Mouse (Mus musculus) kidney, adult 2 months (tissue): ENCODE results near the gene Bptf. TPM values are rescaled to one million over a fixed set of nuclear protein-coding genes. Genes with fewer than 3 reads are reported as not detected.
A peak's percentile ranks its signal among the peaks of the same experiment; 100 is the strongest.

Experiments used
- DNase-seq: peaks from one replicate; pipeline ENCODE4 v3.0.0; 2021
- H3K27ac ChIP-seq: fragments of 200-500 bp; 2 replicates; pipeline ENCODE4 v1.5.1; 2012; ENCODE audit warnings: low read depth, low read length, control low read depth, inconsistent platforms; ENCODE audit not compliant: insufficient read depth
- H3K27me3 ChIP-seq: fragments of 200-500 bp; replicated peaks from 2 replicates; pipeline ENCODE4 v1.6.1; 2012; ENCODE audit warnings: mild to moderate bottlenecking, moderate library complexity, low read length, inconsistent platforms; ENCODE audit not compliant: control insufficient read depth, insufficient read depth
- H3K36me3 ChIP-seq: fragments of 200-500 bp; 2 replicates; pipeline ENCODE4 v1.6.1; 2012; ENCODE audit warnings: mild to moderate bottlenecking, moderate library complexity, low read length, inconsistent platforms; ENCODE audit not compliant: control insufficient read depth, insufficient read depth
- H3K4me1 ChIP-seq: fragments of 200-500 bp; 2 replicates; pipeline ENCODE4 v1.6.1; 2011; ENCODE audit warnings: low read length; ENCODE audit not compliant: control insufficient read depth, insufficient read depth
- H3K4me3 ChIP-seq: fragments of 200-500 bp; 2 replicates; pipeline ENCODE4 v1.5.1; 2011; ENCODE audit warnings: mild to moderate bottlenecking, low read depth, low read length, control low read depth; ENCODE audit not compliant: insufficient read depth
- CTCF ChIP-seq: fragments of 200-500 bp; conservative IDR thresholded peaks from 2 replicates; pipeline ENCODE4 v1.5.1; 2011; ENCODE audit warnings: low read depth, mild to moderate bottlenecking, control low read depth, low read length, moderate library complexity, mixed read lengths; ENCODE audit not compliant: insufficient read depth, insufficient read length
- POLR2A ChIP-seq: fragments of 200-500 bp; IDR thresholded peaks from one replicate; pipeline ENCODE4 v1.6.1; 2011; ENCODE audit warnings: low read depth, low read length, control low read depth
- WGBS: fragments of 180-500 bp; shearing (Covaris S2); methylation state at CpG from one replicate; pipeline ENCODE4 v1.1.7; 2018; 5-methylcytosine and 5-hydroxymethylcytosine counted together
- polyA plus RNA-seq: library from polyadenylated mRNA; depleted of rRNA; stranded (reverse); fragments of >200 nt; gene quantifications from 2 replicates; pipeline ENCODE4 v1.2.3, GENCODE M21; 2012

The Bptf gene
- polyA plus RNA-seq, 1 experiment = 16.7 TPM

DNA sequence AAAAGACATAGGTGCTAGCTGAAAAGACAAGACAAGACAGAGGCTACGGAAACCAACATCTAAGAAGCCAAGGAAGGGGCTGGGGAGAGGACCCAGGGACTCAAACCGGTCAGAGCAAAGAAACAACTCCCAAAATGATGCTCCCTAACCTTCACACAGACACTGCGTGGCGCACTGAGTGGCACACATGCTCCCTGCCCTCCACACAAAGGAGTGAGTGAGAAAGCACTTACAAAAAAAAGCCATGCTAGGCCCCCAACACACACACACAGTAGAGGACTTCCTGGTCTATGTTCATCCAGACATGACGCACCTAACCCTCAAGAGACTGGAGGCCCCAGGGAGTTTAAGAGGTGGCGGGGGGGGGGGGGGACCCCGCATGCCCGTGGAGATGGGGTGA lies 25.5 kb downstream of the Bptf start:
- 72% methylated on average over 8 of the region's 8 CpGs for WGBS
- Histone ChIP-seq H3K27me3 (no peaks in the 10 kb centered on the region), H3K27ac (no peak overlapping the region), H3K36me3 (no peaks in the 10 kb centered on the region), H3K4me3 (no peak overlapping the region), H3K4me1 (peaks cover 15% of the 10 kb centered on the region)
- TF ChIP-seq POLR2A = no peak
- no peak for TF ChIP-seq CTCF
- DNase-seq = no peak

DNA sequence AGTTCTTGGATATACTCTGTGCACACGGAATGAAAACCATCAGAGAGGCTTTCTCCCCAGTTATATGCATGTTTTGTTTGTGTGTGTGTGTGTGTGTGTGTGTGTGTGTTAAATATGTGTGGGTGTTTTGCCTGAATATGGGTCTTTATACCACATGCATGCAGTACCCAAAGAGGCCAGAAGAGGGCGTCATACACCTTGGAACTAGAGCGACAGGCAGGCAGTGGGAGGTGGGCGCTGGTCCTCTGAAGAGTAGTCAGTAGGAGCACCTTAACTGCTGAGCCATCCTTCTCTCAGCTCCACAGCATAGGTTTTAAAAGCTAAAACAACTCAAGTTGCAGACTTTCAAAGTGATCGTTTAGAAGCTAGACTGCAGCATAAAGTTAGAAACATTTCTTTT lies 26.7 kb downstream of the Bptf start:
- Histone ChIP-seq H3K27ac (no peak overlapping the region), H3K27me3 (no peaks in the 10 kb centered on the region), H3K4me3 (no peak overlapping the region), H3K36me3 (no peaks in the 10 kb centered on the region), H3K4me1 (peaks cover 15% of the 10 kb centered on the region)
- TF ChIP-seq POLR2A (no peak), CTCF (peak; percentile 80)
- WGBS = 51% methylated on average over 5 of the region's 5 CpGs
- DNase-seq = peak; percentile 73

DNA sequence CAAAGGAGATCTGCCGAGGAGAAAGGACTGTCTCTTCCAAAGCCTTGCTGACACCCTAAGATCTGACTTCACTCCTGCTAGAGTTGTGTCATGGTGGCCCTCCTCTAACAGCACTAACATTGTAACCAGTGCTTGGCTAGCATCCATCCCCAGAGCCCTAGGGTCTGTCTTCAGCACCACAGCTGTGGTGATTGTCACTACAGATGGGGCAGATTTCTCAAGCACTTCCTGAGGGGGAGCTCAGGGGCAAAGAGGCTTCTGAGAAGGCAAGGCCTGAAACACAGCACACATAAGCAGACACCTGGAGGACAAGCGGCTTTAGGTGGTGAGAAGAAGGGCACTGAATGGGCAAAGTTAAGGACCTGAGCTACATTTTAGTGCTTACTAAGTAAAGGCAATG lies 28.2 kb downstream of the Bptf start:
- H3K27ac ChIP-seq = no peak overlapping the region

DNA sequence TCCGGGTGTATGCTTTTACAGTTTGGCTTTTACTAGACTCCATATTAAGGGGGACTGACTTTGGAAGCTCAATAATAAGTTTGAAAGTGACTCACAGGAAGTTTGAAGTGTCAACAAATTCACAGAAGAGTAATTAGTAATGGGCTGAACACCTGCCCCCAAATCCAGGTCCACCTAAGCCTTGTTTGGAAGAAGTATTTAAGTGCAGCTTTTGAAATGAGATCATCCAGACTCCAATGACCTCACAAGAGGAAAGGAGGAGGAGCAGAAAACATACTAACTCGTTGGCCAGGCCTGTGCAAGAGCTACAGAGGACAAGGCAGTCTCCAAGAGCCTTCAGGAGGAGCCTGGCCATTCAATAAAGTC lies 28.7 kb downstream of the Bptf start:
- Histone ChIP-seq H3K4me1 (peaks cover 9% of the 10 kb centered on the region), H3K36me3 (no peaks in the 10 kb centered on the region), H3K27ac (no peak overlapping the region), H3K4me3 (no peak overlapping the region), H3K27me3 (no peaks in the 10 kb centered on the region)
- TF ChIP-seq POLR2A = no peak
- TF ChIP-seq CTCF = no peak
- 43% methylated on average over 2 of the region's 2 CpGs for WGBS
- no peak for DNase-seq

More for the DNA sequence above, 28.2 kb downstream of the Bptf start:
- Histone ChIP-seq H3K36me3 (no peaks in the 10 kb centered on the region), H3K27me3 (no peaks in the 10 kb centered on the region), H3K4me3 (no peak overlapping the region), H3K4me1 (peaks cover 9% of the 10 kb centered on the region)
- 87% methylated on average over 2 of the region's 2 CpGs for WGBS
- DNase-seq = no peak
- no peak for TF ChIP-seq CTCF
- TF ChIP-seq POLR2A = no peak

GRCm38 (mm10) chr11:107102465-107103223 lies 29.3 kb downstream of the Bptf start:
- H3K36me3 ChIP-seq = no peaks in the 10 kb centered on the region
- H3K4me1 ChIP-seq = peaks cover 9% of the 10 kb centered on the region
- no peak overlapping the region for H3K27ac ChIP-seq
- H3K4me3 ChIP-seq = no peak overlapping the region
- TF ChIP-seq CTCF = no peak
- TF ChIP-seq POLR2A = no peak
- H3K27me3 ChIP-seq = no peaks in the 10 kb centered on the region
- no peak for DNase-seq
- 45% methylated on average over 11 of the region's 11 CpGs for WGBS

DNA sequence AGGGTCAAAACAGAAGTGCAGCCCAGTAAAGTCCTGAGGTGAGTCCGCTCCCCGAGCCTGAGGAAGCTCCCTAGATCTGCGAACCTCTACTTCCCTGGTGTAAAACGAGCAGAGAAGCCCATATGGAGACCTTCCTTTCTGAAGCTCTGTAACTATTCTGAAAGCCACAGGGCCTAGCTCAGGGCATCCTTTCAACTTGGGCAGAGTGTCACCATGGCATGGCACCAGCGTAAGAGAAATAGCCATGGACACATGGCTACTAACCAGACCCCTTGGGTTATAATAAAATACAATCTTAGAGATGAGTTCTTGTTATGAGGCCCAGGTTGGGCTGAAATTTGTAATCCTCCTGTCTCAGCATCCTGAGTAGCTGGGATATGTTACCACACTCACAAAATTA lies 35.0 kb downstream of the Bptf start:
- Histone ChIP-seq H3K27ac (no peak overlapping the region), H3K4me3 (no peak overlapping the region), H3K4me1 (no peaks in the 10 kb centered on the region; the same call in 1 of the 2 replicates), H3K36me3 (no peaks in the 10 kb centered on the region; the same call in 1 of the 2 replicates), H3K27me3 (no peaks in the 10 kb centered on the region)
- WGBS = 90% methylated on average over 5 of the region's 5 CpGs
- DNase-seq = no peak
- no peak for TF ChIP-seq CTCF
- no peak for TF ChIP-seq POLR2A

DNA sequence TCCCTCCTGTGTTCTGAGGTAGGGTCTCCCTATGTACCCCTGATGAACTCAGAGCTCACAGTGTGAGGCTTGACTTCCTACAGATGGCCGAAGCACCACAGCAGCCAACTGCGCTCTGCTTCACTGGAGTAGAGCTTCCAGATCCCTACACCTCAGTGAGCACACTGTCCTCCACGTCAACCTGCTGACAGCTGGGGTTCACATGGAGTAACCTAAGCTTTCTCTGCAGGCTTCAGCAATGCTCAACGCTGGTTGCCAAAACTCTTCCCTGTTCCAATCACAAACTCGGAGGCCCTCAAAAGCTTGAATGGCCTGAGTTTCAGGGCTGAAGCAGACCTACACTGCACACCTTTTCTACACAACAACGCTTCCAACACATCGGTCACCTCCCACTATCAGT lies 38.1 kb downstream of the Bptf start:
- Histone ChIP-seq H3K4me1 (no peaks in the 10 kb centered on the region), H3K27ac (no peak overlapping the region), H3K4me3 (no peak overlapping the region), H3K27me3 (no peaks in the 10 kb centered on the region), H3K36me3 (no peaks in the 10 kb centered on the region; the same call in 1 of the 2 replicates)
- DNase-seq = no peak
- WGBS = 58% methylated on average over 7 of the region's 7 CpGs
- no peak for TF ChIP-seq CTCF
- TF ChIP-seq POLR2A = no peak
